9 mouse cellular contexts compared by ENCODE assay signal in the genomic region with DNA sequence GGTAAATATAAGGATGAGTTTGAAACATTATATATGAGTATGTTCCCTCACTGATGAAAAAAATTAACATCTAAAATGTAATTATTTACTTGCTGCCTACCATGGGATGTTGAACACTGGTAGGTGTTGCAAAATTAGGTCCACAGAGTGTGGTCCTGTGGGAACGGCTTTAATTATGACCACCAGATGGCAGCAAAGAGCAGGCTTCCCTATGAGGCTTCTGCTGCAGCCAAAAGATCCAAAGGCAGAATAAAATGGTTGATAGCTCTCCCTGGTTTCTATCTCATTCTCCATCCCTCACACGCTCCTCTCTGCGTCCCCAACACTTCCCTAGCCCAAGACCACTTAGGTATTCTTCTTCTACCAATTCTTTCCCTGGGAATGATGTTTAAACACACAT. TPM values are rescaled to one million over a fixed set of nuclear protein-coding genes. Genes with fewer than 3 reads are reported as not detected.
DNase-seq lines count a peak whose midpoint lies in the region; ATAC-seq and TF ChIP-seq lines count a peak whose summit lies in the region.
"Had no signal": no experiment of that assay in that cellular context is flagged by ENCODE, and none has a peak within 500 bp of the region (broad histone marks: within the 10 kb centered on the region; RNA-seq: fewer than 3 reads in every experiment).

No protein-coding gene starts in this region.

- WGBS in forebrain, embryonic 15.5 days: 20% methylated on average over 3 of the region's 3 CpGs
- 11% methylated on average over 3 of the region's 3 CpGs for WGBS in limb, embryonic 14.5 days

- 0 out of 2 replicates have a peak, but pooled peaks have one; percentile 46 for ATAC-seq in forebrain, embryonic 15.5 days (replicated peaks)
- ATAC-seq in limb, embryonic 14.5 days (ENCODE audit: low FRiP score, low read depth): no peak

- H3K27ac ChIP-seq in forebrain, embryonic 15.5 days (replicated peaks): 0 out of 2 replicates have a peak overlapping the region, but pooled peaks have one; percentile 34
- H3K27ac ChIP-seq in limb, embryonic 14.5 days (replicated peaks; ENCODE audit: low read depth, low read length): no peak overlapping the region
- H3K27ac ChIP-seq: heart, embryonic 13.5 days had no signal

- no peak overlapping the region for H3K4me3 ChIP-seq in forebrain, embryonic 15.5 days
- H3K4me3 ChIP-seq in limb, embryonic 14.5 days (replicated peaks; ENCODE audit: low read length): no peak overlapping the region
- H3K4me3 ChIP-seq: heart, embryonic 13.5 days had no signal

- peaks cover 4% of the 10 kb centered on the region; the same call in 1 of the 2 replicates for H3K9me3 ChIP-seq in forebrain, embryonic 15.5 days
- H3K9me3 ChIP-seq in limb, embryonic 14.5 days (ENCODE audit: control insufficient read depth, low read length): no peaks in the 10 kb centered on the region

- no peaks in the 10 kb centered on the region for H3K4me1 ChIP-seq in forebrain, embryonic 15.5 days
- no peaks in the 10 kb centered on the region for H3K4me1 ChIP-seq in limb, embryonic 14.5 days (ENCODE audit: control insufficient read depth, insufficient read depth, low read length)
- H3K4me1 ChIP-seq: heart, embryonic 13.5 days had no signal

- TF ChIP-seq POLR2A in limb, embryonic 14.5 days (IDR thresholded peaks at IDR 0.05; ENCODE audit: borderline replicate concordance, extremely low read depth, insufficient read depth, insufficient read length): no peak

- no peaks in the 10 kb centered on the region for H3K36me3 ChIP-seq in forebrain, embryonic 15.5 days
- H3K36me3 ChIP-seq in limb, embryonic 14.5 days (ENCODE audit: control insufficient read depth, insufficient read depth, low read length): no peaks in the 10 kb centered on the region
- H3K36me3 ChIP-seq: heart, embryonic 13.5 days had no signal

- no peaks in the 10 kb centered on the region for H3K27me3 ChIP-seq in forebrain, embryonic 15.5 days
- no peaks in the 10 kb centered on the region for H3K27me3 ChIP-seq in limb, embryonic 14.5 days (ENCODE audit: control insufficient read depth, insufficient read depth, low read length)
- H3K27me3 ChIP-seq: heart, embryonic 13.5 days had no signal

- peak; percentile 63 for DNase-seq in urinary bladder, postnatal 14 days (ENCODE audit: low spot score)
- DNase-seq in urinary bladder, adult 2 months (ENCODE audit: low spot score): no peak
- peak; percentile 27 for DNase-seq in c-Kit-positive CD71-positive TER-119-negative erythroid progenitor cells, embryonic 14.5 days (ENCODE audit: low read depth)
- peak; percentile 51 to 74 for DNase-seq in kidney, adult 8-10 months
- peak; percentile 71 for DNase-seq in limb, embryonic 14.5 days (ENCODE audit: low spot score)
- peak; percentile 87 for DNase-seq in retina, embryonic 14.5 days (ENCODE audit: low spot score)
- DNase-seq in thymus, postnatal 4 days: peak; percentile 75

- no peak overlapping the region for H3K4me2 ChIP-seq in forebrain, embryonic 15.5 days (replicated peaks)
- no peak overlapping the region for H3K4me2 ChIP-seq in limb, embryonic 14.5 days (replicated peaks; ENCODE audit: low read depth, low read length, severe bottlenecking)
- H3K4me2 ChIP-seq: heart, embryonic 13.5 days had no signal

- H3K9ac ChIP-seq in forebrain, embryonic 15.5 days (replicated peaks): no peak overlapping the region
- no peak overlapping the region for H3K9ac ChIP-seq in limb, embryonic 14.5 days (ENCODE audit: low read depth, low read length, severe bottlenecking)
- H3K9ac ChIP-seq: heart, embryonic 13.5 days had no signal

RNA-seq across cellular contexts. Expression of a gene that starts 54.6 kb away (rescaled TPM):
- polyA plus RNA-seq in urinary bladder, adult 2 months (2012; rRNA removed): 4.9 and 7.7 TPM in 2 replicates
- 17.2 and 20.3 TPM in 2 replicates for polyA plus RNA-seq in forebrain, embryonic 15.5 days (2015; fragmentation: Nextera tagmentation; extraction: Ambion mirVana)
- 11.7 and 13.1 TPM in 2 replicates for polyA plus RNA-seq in limb, embryonic 14.5 days (2012; rRNA removed)
- 19.0 and 20.8 TPM in 2 replicates for polyA plus RNA-seq in limb, embryonic 14.5 days (2014; fragmentation: Nextera tagmentation; extraction: Ambion mirVana)

RNA-seq across cellular contexts. Expression of a gene that starts 59.0 kb away (rescaled TPM):
- polyA plus RNA-seq in urinary bladder, adult 2 months (2012; rRNA removed): 46.5 and 55.3 TPM in 2 replicates
- 25.5 and 26.8 TPM in 2 replicates for polyA plus RNA-seq in forebrain, embryonic 15.5 days (2015; fragmentation: Nextera tagmentation; extraction: Ambion mirVana)
- polyA plus RNA-seq in limb, embryonic 14.5 days (2012; rRNA removed): 16.3 and 19.6 TPM in 2 replicates
- 10.2 and 11.7 TPM in 2 replicates for polyA plus RNA-seq in limb, embryonic 14.5 days (2014; fragmentation: Nextera tagmentation; extraction: Ambion mirVana)
